Mouse (Mus musculus) liver, adult 2 months (tissue): Measurements from ENCODE around the gene Fanca. TPM values are rescaled to one million over a fixed set of nuclear protein-coding genes. Genes with fewer than 3 reads are reported as not detected.

Experiments used
- DNase-seq: peaks from one replicate; pipeline ENCODE4 v3.0.0-alpha.2; 2011; ENCODE audit warnings: low read depth, low spot score; ENCODE audit errors: extremely low read depth
- H3K27ac ChIP-seq: fragments of 200-500 bp; replicated peaks from 2 replicates; pipeline ENCODE4 v1.5.1; 2012; ENCODE audit warnings: low read depth, mild to moderate bottlenecking, control low read depth, inconsistent platforms, low read length; ENCODE audit not compliant: insufficient read depth
- H3K27me3 ChIP-seq: fragments of 200-500 bp; 2 replicates; pipeline ENCODE4 v1.6.1; 2012; ENCODE audit warnings: mild to moderate bottlenecking, moderate library complexity, low read length, inconsistent platforms; ENCODE audit not compliant: control insufficient read depth, insufficient read depth
- H3K36me3 ChIP-seq: fragments of 200-500 bp; 2 replicates; pipeline ENCODE4 v1.6.1; 2012; ENCODE audit warnings: low read length, inconsistent platforms; ENCODE audit not compliant: control insufficient read depth, insufficient read depth
- H3K4me1 ChIP-seq: fragments of 200-500 bp; 2 replicates; pipeline ENCODE4 v1.6.1; 2011; ENCODE audit warnings: low read length; ENCODE audit not compliant: control insufficient read depth, insufficient read depth
- H3K4me3 ChIP-seq: fragments of 200-500 bp; 2 replicates; pipeline ENCODE4 v1.5.1; 2011; ENCODE audit warnings: low read depth, mild to moderate bottlenecking, control low read depth, low read length, moderate library complexity; ENCODE audit not compliant: insufficient read depth
- H3K79me2 ChIP-seq: fragments of 200-500 bp; 2 replicates; pipeline ENCODE4 v1.6.1; 2012; ENCODE audit warnings: inconsistent platforms, mild to moderate bottlenecking, low read length, moderate library complexity; ENCODE audit not compliant: control insufficient read depth, insufficient read depth
- H3K9ac ChIP-seq: fragments of 200-500 bp; 2 replicates; pipeline ENCODE4 v1.6.1; 2012; ENCODE audit warnings: low read depth, mild to moderate bottlenecking, control low read depth, inconsistent platforms, low read length
- CTCF ChIP-seq: fragments of 200-500 bp; IDR thresholded peaks from 2 replicates; pipeline ENCODE4 v1.5.1; 2011; ENCODE audit warnings: low read depth, low read length, control low read depth
- POLR2A ChIP-seq: fragments of 200-500 bp; IDR thresholded peaks from 2 replicates; pipeline ENCODE4 v1.6.1; 2011; ENCODE audit warnings: low read length, control low read depth; ENCODE audit not compliant: insufficient read depth; ENCODE audit errors: extremely low read depth
- WGBS: fragments of 180-500 bp; shearing (Covaris S2); methylation state at CpG from one replicate; pipeline ENCODE4 v1.1.7; 2018; 5-methylcytosine and 5-hydroxymethylcytosine counted together
- polyA plus RNA-seq: library from polyadenylated mRNA; depleted of rRNA; stranded (reverse); fragments of >200 nt; gene quantifications from 2 replicates; pipeline ENCODE4 v1.2.3, GENCODE M21; 2012
- total RNA-seq: library from RNA; depleted of rRNA; stranded (reverse); fragments of >200 nt; gene quantifications from 2 replicates; pipeline ENCODE4 v1.2.3, GENCODE M21; 2014

Fanca gene
- total and polyA plus RNA-seq, 2 experiments = 1.1 to 1.8 TPM

DNA sequence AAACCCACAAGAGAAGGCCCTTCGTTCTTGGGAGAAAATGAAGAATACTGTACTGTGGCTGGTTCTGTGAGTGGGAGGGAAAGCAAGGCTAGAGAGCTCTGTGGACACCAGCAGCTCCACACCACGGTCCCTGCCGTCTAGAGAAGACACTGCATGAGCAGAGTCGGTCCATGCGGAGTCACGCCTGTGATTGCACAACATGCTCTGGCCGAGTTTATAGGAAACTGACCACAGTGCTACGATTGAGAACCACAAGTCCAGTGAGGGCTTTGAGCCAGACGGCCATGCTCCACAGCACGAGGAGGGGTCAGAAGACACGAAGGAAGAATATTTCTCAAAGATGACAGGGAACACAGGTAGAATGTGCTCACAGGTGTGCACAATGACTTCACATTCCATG lies 20.1 kb downstream of the Fanca start:
- WGBS = 23% methylated on average over 11 of the region's 11 CpGs
- H3K4me1 ChIP-seq = no peaks in the 10 kb centered on the region
- no peak for TF ChIP-seq POLR2A
- peak; percentile 49 for TF ChIP-seq CTCF

DNA sequence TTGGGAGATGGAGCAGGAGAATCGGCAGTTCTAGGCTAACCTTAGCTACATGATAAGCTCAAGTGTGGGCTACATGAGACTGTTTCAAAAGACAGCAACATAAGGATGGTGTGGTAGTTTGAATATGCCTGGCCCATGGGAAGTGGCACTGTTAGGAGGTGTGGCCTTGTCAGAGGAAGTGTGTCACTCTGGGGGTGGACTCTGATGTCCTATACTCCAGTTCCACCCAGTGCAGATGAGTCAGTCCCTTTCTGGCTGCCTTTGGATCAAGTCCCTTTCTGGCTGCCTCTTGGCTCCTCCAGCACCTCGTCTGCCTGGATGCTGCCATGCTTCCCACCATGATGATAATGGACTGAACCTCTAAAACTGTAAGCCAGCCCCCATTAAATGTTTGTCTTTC lies 25.6 kb downstream of the Fanca start:
- DNase-seq = peak; percentile 78
- H3K27me3 ChIP-seq = no peaks in the 10 kb centered on the region
- no peaks in the 10 kb centered on the region for H3K79me2 ChIP-seq
- no peak overlapping the region for H3K4me3 ChIP-seq
- 47% methylated on average over 2 of the region's 2 CpGs for WGBS
- TF ChIP-seq POLR2A = no peak
- TF ChIP-seq CTCF = no peak
- H3K9ac ChIP-seq = peak overlapping the region; percentile 22; the same call in 1 of the 2 replicates
- H3K4me1 ChIP-seq = peaks cover 13% of the 10 kb centered on the region
- no peaks in the 10 kb centered on the region for H3K36me3 ChIP-seq
- peak overlapping the region; percentile 88 for H3K27ac ChIP-seq

More for the DNA sequence above, 20.1 kb downstream of the Fanca start:
- DNase-seq = peak; percentile 84
- H3K27ac ChIP-seq = no peak overlapping the region
- no peaks in the 10 kb centered on the region for H3K27me3 ChIP-seq
- no peak overlapping the region for H3K4me3 ChIP-seq
- no peak overlapping the region for H3K9ac ChIP-seq
- no peaks in the 10 kb centered on the region for H3K36me3 ChIP-seq
- H3K79me2 ChIP-seq = no peaks in the 10 kb centered on the region

DNA sequence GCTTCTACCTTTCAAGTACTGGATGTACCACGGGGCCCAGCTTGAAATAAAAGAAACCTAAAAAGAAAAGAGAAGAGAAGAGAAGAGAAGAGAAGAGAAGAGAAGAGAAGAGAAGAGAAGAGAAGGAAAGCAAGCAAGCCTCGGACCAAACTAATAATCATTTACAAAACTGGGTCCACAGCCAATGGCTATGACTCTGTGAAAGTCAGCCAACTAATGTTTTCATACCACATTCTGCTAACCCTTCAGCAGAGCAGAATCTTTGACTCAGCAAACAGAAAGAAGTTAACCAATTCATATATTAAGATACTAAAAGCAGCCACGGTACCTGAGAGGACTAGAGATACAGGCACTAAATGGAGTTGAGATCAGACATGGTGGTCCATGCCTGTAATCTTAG lies 26.1 kb downstream of the Fanca start:
- Histone ChIP-seq H3K4me3 (no peak overlapping the region), H3K4me1 (peaks cover 13% of the 10 kb centered on the region), H3K27me3 (no peaks in the 10 kb centered on the region), H3K79me2 (no peaks in the 10 kb centered on the region), H3K27ac (peak overlapping the region; percentile 88), H3K36me3 (no peaks in the 10 kb centered on the region), H3K9ac (peak overlapping the region; percentile 22; the same call in 1 of the 2 replicates)
- WGBS = 29% methylated on average over 3 of the region's 3 CpGs
- peak; percentile 89 for DNase-seq
- TF ChIP-seq POLR2A (no peak), CTCF (no peak)

DNA sequence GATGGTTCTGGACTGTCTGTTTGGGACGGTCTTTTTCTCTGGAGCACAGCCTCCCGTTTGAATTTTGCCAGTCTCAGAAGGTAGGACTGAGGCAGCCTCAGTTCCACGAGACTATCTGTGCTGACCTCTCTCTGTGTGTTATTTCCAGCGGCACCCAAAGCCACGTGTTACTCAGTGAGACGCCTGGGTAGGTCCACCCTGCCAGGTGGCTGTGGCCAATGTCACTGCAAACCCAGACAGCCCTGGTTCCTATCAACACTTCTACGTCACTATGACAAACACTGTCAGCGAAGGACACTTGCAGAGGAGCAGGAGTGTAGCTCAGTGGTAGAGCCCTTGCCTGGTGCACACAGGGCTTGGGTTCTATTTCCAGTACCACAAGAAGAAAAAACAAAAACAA lies 26.7 kb downstream of the Fanca start:
- WGBS = 22% methylated on average over 8 of the region's 8 CpGs
- Histone ChIP-seq H3K9ac (no peak overlapping the region), H3K36me3 (no peaks in the 10 kb centered on the region), H3K4me3 (no peak overlapping the region), H3K27me3 (no peaks in the 10 kb centered on the region), H3K4me1 (peaks cover 13% of the 10 kb centered on the region), H3K79me2 (no peaks in the 10 kb centered on the region), H3K27ac (peak overlapping the region; percentile 65)
- TF ChIP-seq POLR2A = 0 out of 2 replicates have a peak, but pooled peaks have one; percentile 20
- TF ChIP-seq CTCF = no peak
- DNase-seq = peak; percentile 97

DNA sequence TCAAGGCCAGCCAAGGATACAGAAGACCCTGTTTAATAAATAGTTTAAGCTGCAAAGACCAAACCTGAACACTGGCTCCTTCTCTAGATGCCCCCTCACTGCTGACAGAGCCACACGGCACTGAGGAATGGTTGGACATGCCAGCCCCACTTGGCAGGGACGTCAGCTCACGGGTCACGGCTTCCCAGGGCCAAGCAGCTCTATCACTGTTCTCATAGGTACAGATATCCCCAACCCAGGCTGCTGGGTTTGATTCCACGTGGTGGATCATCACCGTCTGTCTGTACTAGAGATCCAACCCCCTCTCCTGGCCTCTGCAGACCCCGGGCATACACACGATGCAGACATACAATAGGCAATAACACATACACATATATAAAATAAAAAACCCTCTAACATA lies 27.7 kb downstream of the Fanca start:
- no peaks in the 10 kb centered on the region for H3K79me2 ChIP-seq
- H3K27ac ChIP-seq = no peak overlapping the region
- no peak for DNase-seq
- H3K4me3 ChIP-seq = no peak overlapping the region
- H3K9ac ChIP-seq = no peak overlapping the region
- TF ChIP-seq POLR2A (no peak), CTCF (no peak)
- peaks cover 13% of the 10 kb centered on the region for H3K4me1 ChIP-seq
- WGBS = 69% methylated on average over 8 of the region's 8 CpGs
- no peaks in the 10 kb centered on the region for H3K27me3 ChIP-seq
- H3K36me3 ChIP-seq = no peaks in the 10 kb centered on the region

DNA sequence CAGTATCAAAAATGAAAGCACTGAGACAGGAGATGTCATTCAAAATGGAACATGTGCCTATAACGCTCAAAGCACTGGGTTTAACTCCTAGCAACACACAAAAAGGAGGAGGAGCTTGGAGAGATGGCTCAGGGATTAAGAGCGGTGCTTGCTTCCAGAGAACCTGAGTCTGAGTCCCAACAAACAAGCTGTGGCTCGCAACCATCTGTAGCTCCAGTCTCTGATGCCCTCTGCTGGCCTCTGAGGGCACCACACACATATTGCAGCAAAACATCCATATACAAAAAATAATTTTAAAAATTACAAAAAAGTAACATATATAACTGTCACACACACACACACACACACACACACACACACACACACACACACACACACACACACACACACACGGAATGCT lies 28.2 kb downstream of the Fanca start:
- Histone ChIP-seq H3K4me1 (peaks cover 13% of the 10 kb centered on the region), H3K4me3 (no peak overlapping the region), H3K36me3 (no peaks in the 10 kb centered on the region), H3K9ac (no peak overlapping the region), H3K27me3 (no peaks in the 10 kb centered on the region), H3K27ac (no peak overlapping the region), H3K79me2 (no peaks in the 10 kb centered on the region)
- 44% methylated on average over 4 of the region's 4 CpGs for WGBS
- TF ChIP-seq CTCF (peak; percentile 82), POLR2A (no peak)
- DNase-seq = peak; percentile 56
